Mouse (Mus musculus) right cerebral cortex, postnatal 10 days (tissue): Measurements from ENCODE around the gene Spryd7.
"Not testable (repeated sequence)": the region's sequence is repeated elsewhere in the genome, so short reads cannot be mapped to it uniquely, and the experiment has no call there.

Source experiments
- DNase-seq, 2 experiments: peaks; one replicate each; pipeline ENCODE4 v3.0.0; 2021; ENCODE audit warnings: low spot score in 2 of 2

Spryd7 gene

DNA sequence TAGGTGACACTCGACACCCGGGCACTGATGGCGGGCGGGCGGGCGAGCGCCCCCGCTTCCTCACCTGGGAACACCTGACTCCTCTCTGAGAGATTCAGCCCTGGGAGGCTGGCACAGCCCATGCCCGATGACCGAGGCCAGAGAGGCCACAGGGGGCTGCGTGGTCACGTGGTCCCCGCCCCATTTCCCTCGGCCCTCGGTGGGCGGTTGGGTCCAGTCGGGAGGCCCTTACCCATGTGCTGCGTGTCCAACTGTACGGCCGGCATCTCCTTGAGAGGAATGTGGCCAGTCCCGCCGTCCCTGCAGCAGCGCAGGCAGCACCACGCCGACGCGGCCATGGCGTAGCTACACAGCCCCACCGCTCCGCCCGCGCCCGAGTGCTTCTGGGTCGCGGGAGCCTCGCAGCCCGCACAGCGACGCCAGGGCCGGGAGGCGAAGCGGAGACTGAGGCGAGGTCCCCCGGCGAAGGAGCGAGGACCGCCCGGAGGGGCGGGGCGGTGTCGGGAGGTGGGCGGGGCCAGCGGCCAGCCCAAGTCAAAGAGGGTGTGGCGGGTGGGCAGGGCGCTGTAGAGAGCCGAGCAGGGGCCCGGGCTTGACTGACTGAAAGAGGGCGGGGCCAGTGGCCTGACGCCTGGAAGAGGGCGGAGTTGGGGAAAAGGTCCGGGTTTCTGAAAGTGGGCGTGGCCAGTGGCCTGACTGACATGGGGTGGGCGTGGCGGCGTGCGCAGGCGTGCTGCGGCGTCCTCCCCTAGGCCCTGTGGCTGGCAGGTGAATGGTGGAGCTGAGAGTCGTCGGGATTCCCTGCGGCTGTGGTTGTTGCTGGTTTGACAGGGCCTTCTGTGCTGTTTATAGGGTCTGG, at the start of gene Spryd7:
TSS of gene Spryd7 (minus strand) at position 598 of the 859 bp plus-strand sequence.
- peak; percentile 99 for DNase-seq

DNA sequence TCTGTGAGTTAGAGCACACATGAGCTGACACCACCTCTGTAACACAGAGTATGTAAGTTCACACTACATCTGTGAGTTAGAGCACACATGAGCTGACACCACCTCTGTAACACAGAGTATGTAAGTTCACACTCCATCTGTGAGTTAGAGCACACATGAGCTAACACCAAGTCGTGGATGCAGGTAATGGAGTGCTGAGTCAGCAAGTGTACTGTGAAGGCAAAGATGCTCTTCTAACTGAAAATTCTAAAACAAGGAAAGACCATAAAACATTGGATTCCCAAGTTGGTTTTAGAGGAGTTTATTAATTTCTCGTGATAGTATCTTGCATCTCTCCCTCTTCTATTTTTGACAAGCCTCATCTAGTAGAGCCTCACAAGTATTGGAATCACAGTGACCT, 49.4 kb upstream of the Spryd7 start:
- DNase-seq = not testable (repeated sequence)

DNA sequence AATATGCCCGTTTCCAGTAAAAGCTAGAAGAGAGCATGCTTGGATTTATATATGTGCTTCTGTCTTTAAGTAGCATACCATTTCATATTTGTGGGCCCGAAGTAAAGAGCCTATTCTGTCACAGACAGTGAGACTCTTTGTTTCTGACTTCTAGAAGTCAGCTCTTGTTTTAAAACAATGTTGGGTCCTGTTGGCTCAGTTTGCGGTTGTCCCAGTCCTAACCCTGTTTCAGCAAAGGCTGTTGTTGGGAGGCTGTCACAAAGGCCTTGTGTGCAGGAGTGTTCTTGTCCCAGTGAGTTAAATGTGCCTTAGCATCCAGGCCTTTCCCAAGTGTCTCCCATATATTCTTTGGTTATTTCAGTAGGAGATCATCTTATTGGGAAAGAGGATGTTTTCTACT, 47.4 kb upstream of the Spryd7 start:
- no peak for DNase-seq

DNA sequence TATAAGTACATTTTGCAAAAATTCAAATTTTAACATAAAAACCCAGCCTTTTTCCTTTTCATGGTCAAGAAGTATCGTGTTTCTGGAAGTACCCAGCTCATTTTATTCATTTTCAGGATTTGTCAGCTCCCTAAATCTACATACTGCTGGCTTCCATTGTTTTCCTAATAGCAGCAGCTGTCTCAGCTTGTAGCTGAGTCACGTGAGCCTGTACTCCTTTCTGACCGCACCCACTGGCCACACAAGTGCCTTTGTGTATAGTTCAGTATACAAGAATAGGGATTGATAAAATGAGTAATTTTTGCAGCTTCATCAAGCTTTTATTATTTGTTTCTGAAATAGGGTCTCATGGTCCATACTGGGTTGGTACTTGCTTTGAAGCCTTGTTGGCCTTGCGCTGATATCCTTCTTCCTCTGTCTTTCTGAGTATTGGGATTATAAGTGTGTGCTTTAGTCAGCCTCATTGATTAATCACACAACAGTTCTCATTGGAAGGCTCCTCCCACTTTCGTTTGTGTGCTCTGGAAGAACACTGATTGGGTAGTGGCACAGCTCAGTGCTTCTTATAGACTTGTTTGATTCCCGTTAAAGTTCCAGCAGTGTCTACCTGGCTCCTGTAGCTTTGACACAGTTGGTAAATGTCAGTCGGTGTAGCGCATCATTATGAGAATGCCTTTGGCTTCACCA, 46.5 kb upstream of the Spryd7 start:
- DNase-seq = no peak

DNA sequence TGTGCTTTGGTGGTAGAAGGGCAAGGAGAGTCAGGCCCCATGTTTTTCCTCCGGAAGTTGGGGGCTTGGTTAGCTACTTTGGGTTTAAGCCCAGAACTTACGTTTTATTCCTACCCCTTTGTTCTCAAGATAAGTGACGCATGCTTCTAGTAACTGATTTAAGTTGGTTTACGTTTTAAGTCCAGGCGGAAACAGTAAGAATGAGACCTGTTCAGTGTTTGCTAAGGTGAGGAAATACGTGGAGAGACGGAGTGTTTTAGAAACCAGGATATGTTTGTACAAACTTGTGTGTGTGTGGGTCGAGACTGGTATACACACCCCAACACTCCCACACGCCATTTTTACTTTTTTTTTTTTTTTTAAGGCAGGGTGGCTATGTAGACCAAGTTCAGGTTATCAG, 44.7 kb upstream of the Spryd7 start:
- DNase-seq = no peak

DNA sequence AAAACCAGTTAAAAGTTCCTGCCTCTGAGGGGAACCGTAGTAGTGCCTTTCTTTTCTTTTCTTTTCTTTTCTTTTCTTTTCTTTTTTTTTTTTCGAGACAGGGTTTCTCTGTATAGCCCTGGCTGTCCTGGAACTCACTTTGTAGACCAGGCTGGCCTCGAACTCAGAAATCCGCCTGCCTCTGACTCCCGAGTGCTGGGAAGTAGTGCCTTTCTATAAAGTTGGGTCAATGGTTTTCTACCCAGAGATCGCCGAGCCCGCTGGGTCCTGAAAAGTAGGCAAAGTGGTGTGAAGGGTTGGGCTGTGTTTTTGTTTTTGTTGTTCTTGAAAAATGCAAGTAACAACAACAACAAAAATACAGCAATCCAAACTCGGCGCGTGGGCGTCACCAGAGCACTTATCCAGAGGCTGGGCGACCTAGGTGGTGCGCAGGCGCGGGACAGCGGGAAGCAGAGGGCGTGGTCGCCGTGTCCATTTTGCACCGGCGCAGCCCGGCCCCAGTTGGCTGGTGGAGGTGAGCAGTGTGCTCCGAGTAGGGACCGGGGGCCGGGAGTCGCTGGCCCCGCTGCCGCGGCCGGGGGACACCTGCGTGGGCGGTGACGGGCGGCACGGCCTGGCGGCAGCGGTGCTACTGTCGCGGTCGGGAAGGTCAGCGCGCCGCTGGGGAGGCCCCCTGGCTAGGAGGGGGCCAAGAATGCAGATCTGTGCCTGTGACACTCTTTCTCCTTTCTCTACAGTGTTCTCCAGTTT, 42.5 kb upstream of the Spryd7 start:
- DNase-seq = peak; percentile 93

DNA sequence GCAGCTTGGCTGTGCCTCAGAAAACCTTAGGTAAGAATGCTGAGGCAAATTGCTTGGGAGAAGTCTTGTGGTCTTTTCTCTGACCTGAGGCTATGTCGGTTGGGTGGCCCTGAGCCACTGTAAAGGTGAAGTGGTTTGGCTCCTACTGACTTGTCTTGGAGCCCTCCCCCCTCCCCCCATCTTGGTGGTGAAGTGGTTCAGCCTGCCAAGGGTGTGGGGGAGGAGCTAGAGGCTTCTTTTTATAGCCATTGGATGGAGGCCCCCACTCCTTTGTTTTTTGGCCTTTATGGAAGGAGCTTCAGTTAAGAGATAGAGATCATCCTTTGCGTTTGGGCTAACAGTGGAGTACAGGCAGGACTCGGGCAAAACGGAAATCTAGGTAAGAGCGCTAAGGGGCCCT, 41.3 kb upstream of the Spryd7 start, which contains the start of gene Trim13:
TSS of gene Trim13 (plus strand) at position 280 of the 400 bp plus-strand sequence.
- DNase-seq = no peak

DNA sequence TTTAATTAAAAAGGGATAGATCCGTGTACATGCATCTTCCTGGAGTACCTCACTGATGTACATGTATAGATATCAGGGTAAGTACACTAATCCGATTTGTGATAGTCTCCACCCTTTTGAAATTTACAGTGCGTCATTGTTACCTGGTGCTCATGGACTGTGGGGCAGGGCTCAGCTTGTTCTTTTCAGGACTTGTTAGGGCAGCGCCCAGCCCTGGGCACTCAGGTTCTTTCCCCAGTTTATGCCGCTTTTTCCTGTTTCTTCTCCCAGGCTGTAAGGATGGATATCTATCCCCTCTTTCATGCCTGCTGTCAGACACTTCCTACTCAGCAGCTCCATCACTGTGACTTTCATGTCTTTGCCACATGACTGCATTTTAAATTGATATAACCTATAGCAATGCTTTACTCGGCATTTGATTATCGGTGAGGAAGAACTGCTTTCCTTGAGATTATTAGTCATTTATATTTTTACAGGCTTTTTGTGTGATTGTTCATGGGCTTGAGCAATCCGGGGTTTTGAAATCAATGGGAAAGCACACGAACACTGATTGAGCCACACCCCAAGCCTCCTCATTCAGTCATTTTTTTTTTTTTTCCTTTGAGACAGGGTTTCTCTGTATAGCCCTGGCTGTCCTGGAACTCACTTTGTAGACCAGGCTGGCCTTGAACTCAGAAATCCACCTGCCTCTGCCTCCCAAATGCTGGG, 40.2 kb upstream of the Spryd7 start:
- no peak for DNase-seq

DNA sequence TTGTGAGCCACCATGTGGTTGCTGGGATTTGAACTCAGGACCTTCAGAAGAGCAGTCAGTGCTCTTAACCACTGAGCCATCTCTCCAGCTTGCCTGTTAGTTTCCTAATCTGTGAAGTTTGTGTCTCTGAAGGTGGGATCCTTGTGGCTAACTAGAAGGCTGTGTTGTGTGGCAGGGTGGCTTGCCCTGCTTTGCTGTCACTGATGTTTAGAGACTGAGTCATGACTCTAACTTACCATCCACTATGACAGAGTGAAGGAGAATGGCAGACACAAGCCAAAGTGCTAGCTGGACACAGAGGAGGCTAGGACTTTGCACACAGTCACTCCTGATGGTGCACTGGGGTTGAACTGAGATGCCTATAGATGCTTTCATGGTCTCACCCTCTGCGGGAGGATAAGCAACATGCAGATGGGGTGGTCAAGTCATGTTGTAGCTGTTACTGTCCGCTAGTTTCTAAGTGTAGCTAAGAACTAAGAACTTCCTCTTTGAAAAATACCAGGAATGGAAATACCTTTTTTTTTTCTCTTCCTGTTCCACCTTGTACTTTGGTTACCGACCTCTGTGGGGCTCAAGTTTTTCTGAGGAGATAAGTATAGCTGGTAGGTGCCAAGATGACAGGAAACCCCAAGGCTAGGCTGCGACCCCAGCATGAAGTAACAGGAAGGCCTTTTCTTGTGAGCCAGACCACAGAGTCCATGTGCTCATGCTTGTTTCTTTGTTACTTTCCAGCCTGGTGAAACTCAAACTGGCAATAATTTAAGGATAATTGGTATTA, 32.8 kb upstream of the Spryd7 start:
- DNase-seq = no peak

DNA sequence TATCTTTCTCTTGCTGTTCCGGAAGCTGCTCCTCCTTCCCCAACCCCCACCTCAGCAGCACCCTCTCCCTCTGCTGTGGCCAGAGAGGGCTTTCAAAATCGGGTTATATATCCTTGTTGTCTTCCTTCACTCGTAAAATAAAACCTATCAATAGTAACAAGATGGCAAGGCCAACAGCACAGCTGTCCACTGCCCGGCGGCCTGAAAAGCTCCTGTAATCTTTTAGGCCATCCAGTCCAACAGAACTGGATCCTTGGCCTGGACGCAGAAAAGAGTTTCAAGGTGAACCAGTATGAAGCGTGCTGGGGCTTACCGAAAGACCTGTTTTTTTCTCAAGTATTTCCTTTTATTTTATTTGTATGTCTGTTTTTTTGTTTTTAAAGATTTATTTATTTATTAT, 19.3 kb upstream of the Spryd7 start:
- no peak for DNase-seq

DNA sequence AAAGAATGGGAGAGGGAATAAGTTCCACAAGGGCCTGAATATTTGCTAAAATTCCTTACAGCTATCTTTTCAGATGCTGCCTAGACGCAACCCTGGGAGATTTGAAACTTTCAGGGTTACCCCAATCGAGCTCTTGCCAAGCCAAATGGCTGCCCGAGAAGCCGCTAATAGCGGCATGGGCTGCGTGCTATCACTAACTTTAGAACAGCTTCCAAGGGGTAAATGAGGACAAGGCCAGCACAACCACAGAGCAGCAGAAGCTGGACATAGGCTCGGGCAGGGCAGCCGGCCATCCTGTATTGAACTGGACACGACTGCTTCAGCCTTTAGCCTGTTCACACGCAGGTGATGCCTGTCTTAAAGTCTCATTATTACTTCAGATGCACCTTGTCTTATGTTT, 18.4 kb upstream of the Spryd7 start:
- no peak for DNase-seq

DNA sequence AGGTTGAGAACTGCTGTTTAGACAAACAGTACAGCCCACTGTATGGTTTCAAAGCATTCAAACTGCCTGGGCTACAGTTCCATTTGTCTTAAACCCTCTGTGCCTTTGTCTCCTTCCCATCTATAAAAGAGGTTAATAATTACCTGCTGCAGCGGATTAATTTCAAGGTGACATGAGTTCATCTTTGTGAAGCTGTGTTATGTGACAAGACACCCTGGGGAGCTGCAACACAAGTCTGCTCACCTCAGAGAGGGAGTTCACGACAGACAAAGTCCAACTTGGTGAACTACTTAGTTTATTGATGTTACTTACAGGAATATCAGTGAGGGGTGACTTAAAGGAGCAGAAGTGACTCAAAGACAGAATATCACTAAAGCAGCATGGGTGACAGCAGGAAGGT, 15.4 kb upstream of the Spryd7 start:
- DNase-seq = no peak

DNA sequence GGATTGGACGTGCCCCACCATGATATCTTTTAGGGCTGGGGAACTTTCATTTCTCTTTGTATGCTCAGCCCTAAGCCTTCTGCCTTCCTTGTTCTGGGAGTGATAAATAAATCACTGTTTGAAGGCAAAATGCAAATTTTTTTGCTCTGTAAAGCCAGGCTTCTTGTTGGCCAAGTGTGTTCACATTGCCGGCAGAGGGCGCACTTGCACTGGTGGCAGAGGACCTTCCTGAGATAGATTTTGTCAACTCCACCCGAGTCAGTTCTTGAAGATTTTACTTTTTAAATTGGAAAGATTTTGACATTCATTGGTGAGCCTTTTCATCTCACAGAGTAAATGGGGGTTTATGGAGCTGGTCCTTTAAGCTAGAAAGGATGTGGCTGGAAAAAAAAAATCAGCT, 14.7 kb upstream of the Spryd7 start:
- DNase-seq = peak; percentile 77 to 92

DNA sequence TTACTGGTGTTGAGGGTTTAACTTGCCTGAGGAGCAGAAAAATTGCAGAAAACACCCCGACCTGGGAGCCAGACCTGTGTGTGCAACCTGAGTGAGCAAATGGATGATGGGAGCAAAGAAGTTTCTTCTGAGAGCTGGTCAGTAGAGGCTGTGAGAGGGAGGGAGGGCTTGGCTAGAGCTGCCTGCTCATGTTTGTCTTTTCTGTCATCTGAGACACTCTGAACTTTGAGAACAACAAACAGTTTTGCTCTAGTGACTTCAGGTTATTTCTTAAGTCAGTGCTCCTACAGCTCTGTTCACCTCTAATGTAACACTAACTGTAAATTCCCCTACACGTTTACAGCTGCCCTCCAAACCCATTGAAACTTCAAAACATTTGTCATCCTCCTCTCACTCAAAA, 12.7 kb upstream of the Spryd7 start:
- DNase-seq = no peak

DNA sequence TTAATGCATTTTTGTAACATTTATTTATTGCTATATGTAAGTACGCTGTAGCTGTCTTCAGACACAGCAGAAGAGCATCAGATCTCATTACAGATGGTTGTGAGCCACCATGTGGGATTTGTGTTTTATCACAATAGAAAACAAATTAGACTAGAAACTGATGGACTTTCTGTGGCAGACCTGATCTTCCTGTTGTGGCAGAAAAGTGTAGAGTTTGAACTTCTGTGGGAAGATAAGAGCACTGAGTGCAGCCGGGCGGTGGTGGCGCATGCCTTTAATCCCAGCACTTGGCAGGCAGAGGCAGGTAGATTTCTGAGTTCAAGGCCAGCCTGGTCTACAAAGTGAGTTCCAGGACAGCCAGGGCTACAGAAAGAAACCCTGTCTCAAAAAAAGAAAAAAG, 9.5 kb upstream of the Spryd7 start:
- DNase-seq = not testable (repeated sequence)

DNA sequence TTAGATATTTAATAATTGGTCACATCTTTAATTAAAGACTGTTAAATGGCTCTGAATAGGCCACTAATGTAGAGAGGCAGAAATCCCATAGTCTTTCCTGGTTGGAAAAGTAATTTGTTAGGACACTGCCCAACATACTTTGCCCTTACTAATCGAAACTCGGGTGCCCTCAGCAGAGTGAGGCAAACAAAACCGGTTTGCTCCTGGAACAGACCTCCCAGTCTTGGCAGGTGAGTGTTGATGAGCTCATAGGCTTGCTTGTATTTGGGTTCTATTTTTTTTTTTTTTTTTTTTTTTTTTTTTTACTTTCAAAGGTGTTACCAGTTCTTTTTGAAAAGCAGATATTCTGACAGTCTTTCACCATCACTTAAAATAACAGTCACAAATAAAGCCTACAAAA, 3.2 kb upstream of the Spryd7 start:
- DNase-seq = no peak

DNA sequence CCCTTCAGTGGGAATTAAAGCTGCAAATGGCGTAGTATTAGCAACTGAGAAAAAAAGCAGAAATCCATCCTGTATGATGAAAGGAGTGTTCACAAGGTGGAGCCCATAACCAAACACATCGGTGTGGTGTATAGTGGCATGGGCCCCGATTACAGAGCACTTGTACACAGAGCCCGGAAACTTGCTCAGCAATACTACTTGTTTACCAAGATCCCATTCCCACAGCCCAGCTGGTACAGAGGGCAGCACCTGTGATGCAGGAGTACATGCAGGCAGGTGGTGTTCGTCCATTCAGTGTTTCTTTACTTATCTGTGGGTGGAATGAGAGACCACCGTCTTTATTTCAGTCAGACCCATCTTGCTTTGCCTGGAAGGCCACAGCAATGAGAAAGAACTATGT, 2.2 kb upstream of the Spryd7 start:
- no peak for DNase-seq

DNA sequence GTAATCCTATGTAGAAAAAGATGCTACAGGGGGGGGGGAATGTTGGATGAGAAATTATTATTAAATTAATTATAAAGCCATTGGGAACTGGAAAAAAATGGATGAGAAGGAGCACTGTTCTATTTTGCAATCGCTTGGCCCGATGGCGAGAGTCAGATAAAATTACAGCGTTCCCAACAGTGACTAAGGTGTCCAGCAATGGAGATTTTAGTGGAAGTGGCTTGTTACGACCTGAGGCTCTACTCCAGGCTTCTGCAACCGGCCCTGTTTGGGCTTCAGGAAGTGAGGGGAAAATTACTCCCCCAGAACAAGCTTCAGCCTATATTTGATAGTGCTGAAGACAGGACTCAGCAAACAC, 776 bp downstream of the Spryd7 start:
- no peak for DNase-seq

DNA sequence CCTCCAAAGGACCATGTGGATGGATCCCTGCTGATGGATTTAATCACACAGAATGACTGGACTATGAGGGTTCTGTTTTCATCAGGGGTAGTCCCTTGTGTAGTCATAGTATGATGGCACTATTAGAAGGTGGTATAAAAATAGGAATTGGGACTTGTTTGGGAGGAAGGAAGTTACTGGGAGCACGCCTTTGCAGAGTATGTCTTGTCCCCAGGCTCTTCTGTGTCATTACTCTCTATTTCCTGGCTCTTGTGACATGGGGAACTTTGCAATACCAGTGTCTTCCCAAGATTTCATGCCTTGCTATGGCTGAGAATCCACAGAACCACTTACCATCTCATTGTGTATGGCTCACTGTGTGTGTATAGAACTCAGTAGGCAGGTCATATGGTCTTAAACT, 8.1 kb downstream of the Spryd7 start:
- DNase-seq = no peak

DNA sequence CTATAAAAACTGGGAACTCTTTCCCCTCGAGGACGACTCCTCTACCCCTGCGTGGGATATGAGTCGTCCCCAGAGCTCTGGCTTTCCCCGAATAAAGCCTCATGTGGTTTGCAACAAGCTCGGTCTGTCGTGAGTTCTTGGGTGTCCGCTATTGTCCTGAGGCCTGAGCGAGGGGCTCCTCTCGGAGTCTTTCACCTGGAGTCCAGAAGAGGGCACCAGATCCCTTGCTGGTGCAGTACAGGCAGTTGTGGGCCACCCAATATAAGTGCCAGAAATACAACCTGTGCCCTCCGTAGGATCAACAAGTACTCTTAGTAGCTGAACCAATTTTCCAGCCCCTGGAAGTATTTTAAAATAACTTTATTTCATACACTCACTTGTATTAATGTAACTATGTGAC, 18.9 kb downstream of the Spryd7 start:
- not testable (repeated sequence) for DNase-seq

DNA sequence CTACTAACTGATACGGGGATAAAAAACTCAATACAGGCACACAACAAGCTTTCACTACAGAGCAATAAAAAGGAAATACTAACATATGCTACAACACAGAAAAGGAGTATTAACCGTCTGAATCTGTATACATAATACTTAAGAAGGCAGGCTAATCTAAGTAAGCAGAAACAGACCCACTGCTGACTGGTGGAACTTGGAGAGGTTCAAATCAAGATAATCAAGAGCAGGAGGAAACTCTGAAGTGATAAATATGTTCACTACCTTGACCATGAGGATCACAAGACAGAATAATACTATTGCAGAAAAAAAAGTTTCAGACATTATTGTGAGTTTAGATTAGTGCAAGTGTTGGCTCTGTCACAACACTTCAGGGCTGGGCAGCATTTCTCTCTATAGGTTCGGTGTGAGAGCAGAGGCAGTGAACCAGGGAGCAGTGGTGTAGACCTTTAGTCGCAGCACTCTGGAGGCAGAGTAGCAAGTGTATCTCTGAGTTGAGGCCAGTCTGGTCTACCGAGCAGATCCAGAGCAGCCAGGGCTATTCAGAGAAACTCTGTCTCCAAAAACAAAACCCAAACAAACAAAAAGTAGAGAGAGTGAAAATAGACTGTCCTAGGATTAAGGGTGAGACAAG, 19.9 kb downstream of the Spryd7 start:
- DNase-seq = no peak
